Mouse (Mus musculus) limb, embryonic 14.5 days (tissue): ENCODE measurements around the gene 1810043G02Rik. TPM values are rescaled to one million over a fixed set of nuclear protein-coding genes. Genes with fewer than 3 reads are reported as not detected.
"Not testable (repeated sequence)": the region's sequence is repeated elsewhere in the genome, so short reads cannot be mapped to it uniquely, and the experiment has no call there.

Source experiments
- ATAC-seq: fragments of 200-750 bp; cut with Nextera tagmentation; 2 replicates; pipeline ENCODE4 v1.8.0; 2017; ENCODE audit warnings: low read depth, moderate number of reproducible peaks, moderate TSS enrichment; ENCODE audit not compliant: low FRiP score
- DNase-seq: peaks from one replicate; pipeline ENCODE4 v3.0.0-alpha.2; 2015; ENCODE audit warnings: low spot score
- H3K27ac ChIP-seq: fragments of 300-500 bp; sonication (generic); replicated peaks from 2 replicates; pipeline ENCODE4 v1.5.1; 2014; ENCODE audit warnings: low read depth, mild to moderate bottlenecking, low read length, moderate library complexity, mixed read lengths
- H3K27me3 ChIP-seq: fragments of 300-500 bp; sonication (generic); 2 replicates; pipeline ENCODE4 v1.6.1; 2014; ENCODE audit warnings: low read length, mixed read lengths; ENCODE audit not compliant: control insufficient read depth, insufficient read depth
- H3K36me3 ChIP-seq: fragments of 300-500 bp; sonication (generic); 2 replicates; pipeline ENCODE4 v1.6.1; 2014; ENCODE audit warnings: mild to moderate bottlenecking, low read length, moderate library complexity, mixed read lengths; ENCODE audit not compliant: control insufficient read depth, insufficient read depth
- H3K4me1 ChIP-seq: fragments of 300-500 bp; sonication (generic); 2 replicates; pipeline ENCODE4 v1.6.1; 2014; ENCODE audit warnings: antibody characterized with exemption, low read length, mixed read lengths; ENCODE audit not compliant: control insufficient read depth, insufficient read depth
- H3K4me2 ChIP-seq: fragments of 300-500 bp; sonication (generic); replicated peaks from 2 replicates; pipeline ENCODE4 v1.6.1; 2014; ENCODE audit warnings: low read depth, mild to moderate bottlenecking, low read length, moderate library complexity; ENCODE audit not compliant: severe bottlenecking
- H3K4me3 ChIP-seq: fragments of 300-500 bp; sonication (generic); replicated peaks from 2 replicates; pipeline ENCODE4 v1.5.1; 2014; ENCODE audit warnings: low read length
- H3K9ac ChIP-seq: fragments of 300-500 bp; sonication (generic); 2 replicates; pipeline ENCODE4 v1.6.1; 2014; ENCODE audit warnings: mild to moderate bottlenecking, low read depth, low read length, moderate library complexity; ENCODE audit not compliant: severe bottlenecking
- H3K9me3 ChIP-seq: fragments of 300-500 bp; sonication (generic); 2 replicates; pipeline ENCODE4 v1.6.1; 2016; ENCODE audit warnings: low read length; ENCODE audit not compliant: control insufficient read depth
- POLR2A ChIP-seq: fragments of 200-500 bp; IDR thresholded peaks from 2 replicates; pipeline ENCODE4 v1.8.0; 2012; ENCODE audit warnings: inconsistent platforms, mild to moderate bottlenecking, moderate library complexity, borderline replicate concordance; ENCODE audit not compliant: insufficient read depth, insufficient read length; ENCODE audit errors: extremely low read depth
- WGBS: fragments of 180-500 bp; shearing (Covaris S2); extraction: QIAGEN DNeasy Blood & Tissue Kit; methylation state at CpG from one replicate; pipeline ENCODE4 v1.1.7; 2014; 5-methylcytosine and 5-hydroxymethylcytosine counted together
- polyA plus RNA-seq, 2 experiments: library from polyadenylated mRNA; depleted of rRNA in 1 of 2; stranded (reverse) in 1 of 2; unstranded in 1 of 2; fragments of >200 nt; fragmentation: Nextera tagmentation in 1 of 2; extraction: Ambion mirVana in 1 of 2; gene quantifications; 2 replicates each; pipeline versions ENCODE4 v1.2.1 to v1.2.3; 2012 to 2014

1810043G02Rik gene
- polyA plus RNA-seq, 2 experiments, result 26.5 to 42.9 TPM

DNA sequence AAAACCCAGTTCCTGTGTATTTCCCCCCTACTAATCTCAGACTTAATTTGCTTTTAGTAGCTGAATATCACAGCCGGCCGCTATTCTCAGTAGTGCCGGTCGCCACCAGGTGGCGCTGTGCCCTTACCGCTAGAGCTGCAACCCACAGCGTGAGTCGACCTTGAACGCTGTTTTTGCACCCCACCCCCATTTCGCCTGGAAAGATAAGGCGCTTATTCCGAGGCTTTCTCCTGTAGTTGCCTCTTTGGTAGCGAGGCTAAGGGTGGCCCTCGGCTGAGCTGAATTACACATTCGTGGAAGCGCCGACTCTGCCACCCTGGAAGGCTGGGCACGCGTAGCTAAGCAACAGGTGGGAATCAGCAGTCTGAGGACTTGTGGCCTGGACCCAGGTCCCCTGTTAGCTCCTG lies 40.5 kb downstream of the 1810043G02Rik start:
- TF ChIP-seq POLR2A, result no peak
- H3K36me3 ChIP-seq, result no peaks in the 10 kb centered on the region
- H3K4me1 ChIP-seq, result no peaks in the 10 kb centered on the region
- H3K4me2 ChIP-seq, result peak overlapping the region; percentile 58
- ATAC-seq, result peak; percentile 82
- H3K27ac ChIP-seq, result no peak overlapping the region
- peak; percentile 82 for DNase-seq
- H3K9me3 ChIP-seq, result no peaks in the 10 kb centered on the region
- no peak overlapping the region for H3K9ac ChIP-seq
- 22% methylated on average over 19 of the region's 19 CpGs for WGBS
- H3K27me3 ChIP-seq, result no peaks in the 10 kb centered on the region
- peak overlapping the region; percentile 26 for H3K4me3 ChIP-seq

DNA sequence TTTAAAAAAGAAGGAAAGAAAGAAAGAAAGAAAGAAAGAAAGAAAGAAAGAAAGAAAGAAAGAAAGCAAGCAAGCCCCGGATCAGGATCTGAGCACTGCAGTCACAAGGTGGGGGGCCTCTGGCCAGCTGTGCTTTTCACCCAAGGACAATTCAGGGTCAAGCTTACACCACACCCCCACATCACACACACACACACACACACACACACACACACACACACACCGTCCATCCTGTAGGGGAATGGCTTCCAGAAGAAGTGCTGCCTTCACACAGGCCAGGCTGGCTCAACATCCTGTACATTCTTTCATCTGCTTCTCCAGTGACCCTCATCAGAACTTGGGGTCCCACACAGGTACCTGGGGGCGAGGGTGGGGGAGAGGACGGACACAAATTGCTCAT lies 41.0 kb downstream of the 1810043G02Rik start:
- Histone ChIP-seq H3K4me1 (no peaks in the 10 kb centered on the region), H3K27me3 (no peaks in the 10 kb centered on the region), H3K9me3 (no peaks in the 10 kb centered on the region), H3K36me3 (no peaks in the 10 kb centered on the region), H3K4me2 (no peak overlapping the region), H3K4me3 (no peak overlapping the region), H3K27ac (no peak overlapping the region), H3K9ac (no peak overlapping the region)
- DNase-seq (no peak), ATAC-seq (no peak)
- WGBS, result 80% methylated on average over 4 of the region's 4 CpGs
- no peak for TF ChIP-seq POLR2A

DNA sequence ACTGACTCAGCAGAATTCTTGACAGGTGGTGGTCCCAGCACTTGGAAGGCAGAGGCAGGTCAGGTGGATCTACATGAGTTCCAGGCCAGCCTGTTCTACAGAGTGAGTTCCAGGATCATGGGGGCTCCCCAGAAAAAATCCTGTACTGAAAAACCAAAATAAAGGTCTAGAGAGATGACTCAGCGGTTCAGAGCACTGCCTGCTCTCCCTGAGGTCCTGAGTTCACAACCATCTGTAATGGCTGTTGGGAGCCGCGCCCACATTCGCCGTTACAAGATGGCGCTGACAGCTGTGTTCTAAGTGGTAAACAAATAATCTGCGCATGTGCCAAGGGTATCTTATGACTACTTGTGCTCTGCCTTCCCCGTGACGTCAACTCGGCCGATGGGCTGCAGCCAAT lies 41.7 kb downstream of the 1810043G02Rik start:
- H3K27me3 ChIP-seq, H3K27ac ChIP-seq, H3K4me1 ChIP-seq, H3K4me2 ChIP-seq, ATAC-seq, H3K9ac ChIP-seq, H3K4me3 ChIP-seq, H3K9me3 ChIP-seq, H3K36me3 ChIP-seq, DNase-seq: not testable (repeated sequence)
- WGBS, result 95% methylated on average over 6 of the region's 11 CpGs

DNA sequence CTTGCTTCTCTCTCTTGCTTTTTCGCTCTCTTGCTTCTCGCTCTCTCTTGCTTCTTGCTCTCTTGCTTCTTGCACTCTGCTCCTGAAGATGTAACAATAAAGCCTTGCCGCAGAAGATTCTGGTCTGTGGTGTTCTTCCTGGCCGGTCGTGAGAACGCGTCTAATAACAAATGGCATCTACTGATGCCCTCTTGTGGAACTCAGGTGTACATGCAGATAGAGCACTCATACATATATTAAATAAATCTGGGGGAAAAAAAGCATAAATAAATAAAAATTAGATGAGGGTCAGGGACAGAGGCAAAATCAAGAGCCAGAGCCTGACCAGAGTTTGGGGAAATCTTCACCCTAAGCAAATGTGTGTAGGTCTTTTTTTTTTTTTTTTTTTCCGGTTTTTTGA lies 47.1 kb downstream of the 1810043G02Rik start:
- ATAC-seq, H3K9ac ChIP-seq, H3K36me3 ChIP-seq, H3K9me3 ChIP-seq, H3K4me3 ChIP-seq, H3K4me2 ChIP-seq, DNase-seq, H3K27me3 ChIP-seq, H3K4me1 ChIP-seq, H3K27ac ChIP-seq: not testable (repeated sequence)
- 74% methylated on average over 6 of the region's 8 CpGs for WGBS

DNA sequence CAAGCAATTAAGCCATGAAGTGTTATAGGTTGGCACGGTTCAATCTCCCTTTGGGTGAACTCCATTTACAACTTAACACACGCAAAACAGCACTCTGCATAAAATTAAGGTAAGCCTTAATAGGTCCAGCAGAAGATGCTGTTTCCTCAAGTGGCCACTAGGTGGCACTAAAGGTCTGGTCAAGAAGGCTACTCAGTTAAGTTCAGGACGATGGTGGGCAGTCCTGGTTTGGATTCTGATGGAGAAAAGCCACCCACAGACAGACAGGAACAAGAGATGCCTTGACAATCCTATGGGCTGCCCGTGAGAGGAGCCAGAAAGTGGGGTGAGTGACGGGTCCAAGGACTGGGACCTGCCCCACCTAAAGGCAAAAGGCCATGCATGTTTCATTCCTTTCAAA lies 49.8 kb downstream of the 1810043G02Rik start:
- H3K4me2 ChIP-seq, result no peak overlapping the region
- peak; percentile 74; the same call in 1 of the 2 replicates for ATAC-seq
- WGBS, result 3% methylated on average over 5 of the region's 5 CpGs
- no peak overlapping the region for H3K9ac ChIP-seq
- H3K9me3 ChIP-seq, result no peaks in the 10 kb centered on the region
- peak; percentile 87 for DNase-seq
- no peaks in the 10 kb centered on the region for H3K27me3 ChIP-seq
- H3K27ac ChIP-seq, result no peak overlapping the region
- H3K4me1 ChIP-seq, result no peaks in the 10 kb centered on the region
- no peak for TF ChIP-seq POLR2A
- no peaks in the 10 kb centered on the region for H3K36me3 ChIP-seq
- H3K4me3 ChIP-seq, result no peak overlapping the region

DNA sequence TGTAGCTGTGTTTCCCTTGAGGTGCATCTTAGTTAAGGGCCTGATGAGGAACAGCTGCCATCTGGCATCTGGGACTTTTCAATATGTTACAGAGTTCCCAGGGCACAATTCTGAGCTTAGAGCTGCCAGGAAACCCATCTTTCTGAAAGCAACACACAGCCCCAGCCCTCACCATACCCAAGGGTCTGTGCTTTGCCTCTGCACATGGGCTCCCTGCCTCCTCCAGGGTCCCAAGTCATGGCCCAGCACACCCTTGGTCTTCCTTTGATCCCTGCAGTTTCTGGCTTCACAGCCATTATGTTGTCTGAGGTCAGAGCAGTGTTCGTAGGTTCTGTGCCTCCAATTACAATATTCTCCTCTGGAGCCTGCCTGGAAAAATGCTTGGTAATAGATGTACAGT lies 50.8 kb downstream of the 1810043G02Rik start:
- ATAC-seq (no peak), DNase-seq (no peak)
- Histone ChIP-seq H3K4me3 (no peak overlapping the region), H3K27me3 (no peaks in the 10 kb centered on the region), H3K4me1 (no peaks in the 10 kb centered on the region), H3K36me3 (no peaks in the 10 kb centered on the region), H3K27ac (no peak overlapping the region), H3K4me2 (no peak overlapping the region), H3K9ac (no peak overlapping the region), H3K9me3 (no peaks in the 10 kb centered on the region)
- WGBS, result 84% methylated on average over 1 of the region's 1 CpGs
- no peak for TF ChIP-seq POLR2A
